Mouse (Mus musculus): ENCODE results near the gene Txlng. TPM values are rescaled to one million over a fixed set of nuclear protein-coding genes. Genes with fewer than 3 reads are reported as not detected.

Txlng gene
- total RNA-seq, 1 experiment from 2014 or later = 54.9 TPM

DNA sequence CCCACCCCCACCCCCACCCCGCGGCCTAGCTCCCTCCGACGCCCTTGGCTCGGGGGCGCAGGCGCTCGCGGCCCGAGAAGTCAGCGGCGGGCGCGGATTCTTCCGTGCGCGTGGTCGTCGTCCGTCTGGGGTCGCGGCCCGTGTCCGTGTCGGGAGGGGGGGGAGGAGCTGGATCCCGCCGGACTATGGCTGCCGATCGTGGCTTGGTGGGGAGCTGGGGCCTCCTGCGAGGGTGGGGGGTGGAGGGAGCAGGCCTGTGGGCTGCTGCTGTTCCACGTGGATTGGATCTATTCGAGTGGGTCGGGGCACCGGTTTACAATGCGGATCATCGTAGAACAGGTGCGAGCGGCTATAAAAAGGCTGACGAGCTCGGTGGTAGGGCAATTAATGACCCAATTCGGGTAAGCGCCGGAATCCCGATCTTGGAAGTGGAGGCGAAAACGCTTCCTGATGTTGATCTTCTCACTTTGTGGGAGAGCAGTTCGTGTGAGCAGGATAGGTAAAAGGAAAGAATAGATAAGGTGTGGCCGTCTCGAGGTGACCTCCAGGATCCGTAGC is 68.2 kb downstream of the Txlng start:
- no peak for ATAC-seq (replicated peaks; ENCODE audit: low read depth, poor library complexity, severe bottlenecking)

DNA sequence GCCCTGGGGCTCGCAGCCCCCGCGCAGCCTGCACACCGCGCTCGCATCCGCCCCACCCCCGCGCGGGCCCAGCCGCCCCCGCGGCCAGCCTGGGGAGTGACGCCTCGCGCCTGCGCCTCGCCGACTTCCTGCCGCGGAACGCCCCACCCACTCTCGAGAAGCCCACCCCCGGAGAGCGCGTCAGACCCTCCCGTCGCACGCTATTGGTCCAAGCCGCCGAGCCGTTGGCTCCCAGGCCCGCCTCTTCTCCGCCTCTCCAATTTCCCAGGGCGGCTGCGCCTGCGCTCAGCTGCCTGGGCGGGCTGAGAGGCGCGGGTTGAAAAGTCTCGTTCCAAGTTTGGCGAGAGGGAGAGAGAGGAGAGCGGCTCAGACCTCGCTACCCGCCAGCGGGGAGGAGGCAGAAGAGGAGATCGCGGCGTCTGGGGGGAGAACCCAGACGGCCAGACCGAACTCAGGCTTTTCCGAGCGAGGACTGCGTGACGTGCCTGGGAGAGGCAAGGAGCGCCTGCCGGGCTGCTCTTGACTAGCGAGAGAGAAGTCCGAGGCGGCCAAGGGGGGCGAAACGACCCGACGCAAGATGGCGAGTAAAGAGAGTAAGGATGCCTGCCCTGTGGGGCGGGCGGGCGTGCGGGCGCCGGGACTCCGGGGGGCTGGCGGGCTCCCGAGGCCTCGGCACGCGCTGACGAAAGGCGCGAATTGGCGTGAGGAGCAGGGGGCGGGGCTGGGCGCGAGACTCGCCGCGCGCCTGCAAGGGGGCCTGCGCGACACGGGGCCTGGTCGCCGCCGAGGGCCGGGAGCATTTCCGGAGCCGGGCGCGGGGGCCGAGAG is 68.9 kb downstream of the Txlng start, which contains the start of gene Rbbp7:
Gene Rbbp7 (plus strand): TSS at position 288 of the 828 bp plus-strand sequence.
- ATAC-seq (replicated peaks; ENCODE audit: low read depth, poor library complexity, severe bottlenecking) = peak; percentile 88

DNA sequence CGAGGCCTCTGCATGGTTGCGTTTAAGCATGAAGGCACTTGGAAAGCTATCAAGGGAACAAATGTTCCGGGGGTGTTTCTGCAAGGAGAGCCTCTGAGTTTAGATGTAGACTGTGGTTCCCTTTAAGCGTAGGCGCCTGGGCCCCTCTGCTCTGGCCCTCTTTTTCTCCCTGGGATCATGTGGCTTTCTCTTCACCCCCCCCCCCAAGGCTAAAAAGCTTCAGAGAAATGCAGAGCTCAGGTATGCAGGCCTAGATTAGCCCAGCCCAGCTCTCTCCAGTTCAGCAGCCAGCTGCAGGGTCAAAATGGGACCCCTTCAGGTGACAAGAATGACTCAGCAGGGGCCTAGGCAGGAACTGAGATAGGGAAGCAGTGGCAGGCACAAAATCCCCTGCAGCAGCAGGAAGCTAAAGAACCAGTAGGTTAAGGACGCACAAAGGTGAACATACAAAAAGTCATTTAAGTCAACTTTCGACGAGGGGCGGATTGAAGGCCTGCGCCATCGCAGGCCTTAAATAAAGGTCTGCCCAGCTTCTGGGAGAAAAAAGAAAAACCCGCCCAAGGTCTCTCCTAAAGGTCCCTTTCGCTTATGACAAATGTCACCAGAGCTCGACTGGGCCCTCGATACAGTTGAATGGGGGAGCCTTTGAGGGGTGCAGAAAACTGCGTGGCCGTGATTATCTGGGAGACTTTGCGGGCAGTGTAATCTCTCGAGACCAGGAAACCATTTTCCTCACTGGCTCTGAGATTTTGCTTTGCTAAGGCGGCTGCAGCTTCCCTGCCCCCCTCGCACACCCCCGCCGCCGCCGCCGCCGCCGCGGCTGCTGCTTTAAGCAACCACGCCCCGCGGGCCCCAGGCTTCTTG is 69.8 kb downstream of the Txlng start:
- peak; percentile 27; the same call in 1 of the 2 replicates for ATAC-seq (replicated peaks; ENCODE audit: low read depth, poor library complexity, severe bottlenecking)

DNA sequence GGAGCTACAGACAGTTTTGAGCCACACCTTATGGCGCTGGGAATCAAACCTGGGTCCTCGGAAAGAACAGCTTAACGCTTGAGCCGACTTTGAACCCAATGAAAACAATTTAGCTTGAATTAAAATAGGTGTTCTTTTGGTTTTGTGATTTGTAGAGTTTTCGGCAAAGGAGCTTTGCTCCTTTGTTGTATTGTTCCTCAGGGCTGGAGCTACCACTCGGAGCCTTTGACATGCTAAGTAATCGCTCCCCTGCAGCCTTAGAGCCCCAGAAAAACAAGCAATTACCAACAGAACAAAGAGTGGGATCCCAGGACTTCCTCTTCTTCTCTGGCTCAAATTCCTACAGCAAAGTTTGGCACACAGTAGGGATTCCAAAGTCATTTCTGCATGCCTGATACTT is 73.2 kb downstream of the Txlng start:
- ATAC-seq (replicated peaks; ENCODE audit: low read depth, poor library complexity, severe bottlenecking) = no peak

DNA sequence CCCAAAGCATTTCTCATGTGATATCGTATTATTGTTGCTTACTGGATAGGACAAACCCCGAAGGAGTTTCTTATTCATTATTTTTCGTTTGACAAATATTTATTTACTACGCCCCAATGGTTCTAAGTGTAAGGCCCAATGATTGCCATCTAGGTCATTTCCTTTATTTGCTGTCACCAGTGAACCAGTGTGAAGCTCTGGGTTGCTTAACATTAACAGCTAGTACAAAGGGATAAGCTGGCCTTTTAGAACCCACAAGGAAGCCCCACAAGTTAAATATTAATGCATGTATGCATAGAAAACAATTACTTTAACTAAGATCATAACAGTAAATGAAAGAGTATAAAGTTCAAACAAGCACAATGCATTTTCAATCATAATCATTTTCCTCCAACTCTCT is 74.9 kb downstream of the Txlng start:
- ATAC-seq (replicated peaks; ENCODE audit: low read depth, poor library complexity, severe bottlenecking) = no peak

DNA sequence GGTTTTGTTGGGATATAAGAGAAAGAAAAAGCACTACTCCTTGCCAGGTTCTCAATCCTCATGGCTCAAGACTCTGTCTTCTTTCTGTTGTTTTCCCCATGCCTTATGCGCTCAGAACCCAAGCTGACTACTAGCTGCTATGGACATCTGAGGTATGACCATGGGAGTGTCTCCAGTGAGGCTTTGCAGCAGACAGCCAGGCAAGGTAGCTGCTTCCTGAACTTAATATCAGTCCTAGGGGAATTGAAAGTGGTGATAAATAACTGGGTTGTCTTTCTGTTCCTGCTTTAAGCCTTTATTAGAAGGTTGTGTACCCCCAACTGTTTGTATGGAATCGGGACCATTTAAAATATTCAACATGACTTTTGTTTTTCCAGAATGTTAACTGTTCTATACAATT is 76.8 kb downstream of the Txlng start:
- 0 out of 2 replicates have a peak, but pooled peaks have one; percentile 29 for ATAC-seq (replicated peaks; ENCODE audit: low read depth, poor library complexity, severe bottlenecking)

DNA sequence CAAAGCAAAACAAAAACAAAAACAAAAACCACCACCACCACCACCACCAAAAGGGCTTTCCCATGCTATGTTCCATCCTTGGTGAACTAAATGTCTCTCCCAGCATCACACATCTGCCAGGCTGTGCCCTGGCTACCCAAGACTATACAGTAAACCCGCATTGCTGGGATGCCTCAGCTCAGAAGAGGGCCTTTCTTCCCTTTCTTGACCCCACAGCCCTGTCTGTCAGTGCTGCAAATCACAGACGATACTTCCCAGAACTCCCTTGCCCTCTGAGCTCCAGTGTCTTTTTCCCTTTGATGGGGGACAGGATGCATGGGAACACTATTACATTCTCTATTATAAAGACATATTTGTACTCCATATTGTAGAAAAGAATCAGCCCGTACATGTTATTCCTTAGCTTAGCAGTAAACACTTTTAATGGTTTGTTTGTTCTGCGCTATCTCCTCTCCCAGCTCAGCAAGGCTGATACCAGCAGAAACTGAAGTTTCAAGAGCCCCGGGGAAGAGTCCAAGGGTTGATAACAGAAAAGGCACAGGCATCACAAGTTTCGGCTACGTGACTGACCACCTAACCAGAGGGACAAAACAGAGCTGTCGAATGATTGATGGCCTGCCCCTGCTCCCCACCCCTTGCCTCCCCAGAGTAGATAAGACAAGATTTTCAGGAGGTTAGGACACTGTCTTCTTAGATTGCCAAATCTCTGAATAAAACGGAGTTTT is 80.4 kb downstream of the Txlng start:
- ATAC-seq (replicated peaks; ENCODE audit: low read depth, poor library complexity, severe bottlenecking) = no peak

DNA sequence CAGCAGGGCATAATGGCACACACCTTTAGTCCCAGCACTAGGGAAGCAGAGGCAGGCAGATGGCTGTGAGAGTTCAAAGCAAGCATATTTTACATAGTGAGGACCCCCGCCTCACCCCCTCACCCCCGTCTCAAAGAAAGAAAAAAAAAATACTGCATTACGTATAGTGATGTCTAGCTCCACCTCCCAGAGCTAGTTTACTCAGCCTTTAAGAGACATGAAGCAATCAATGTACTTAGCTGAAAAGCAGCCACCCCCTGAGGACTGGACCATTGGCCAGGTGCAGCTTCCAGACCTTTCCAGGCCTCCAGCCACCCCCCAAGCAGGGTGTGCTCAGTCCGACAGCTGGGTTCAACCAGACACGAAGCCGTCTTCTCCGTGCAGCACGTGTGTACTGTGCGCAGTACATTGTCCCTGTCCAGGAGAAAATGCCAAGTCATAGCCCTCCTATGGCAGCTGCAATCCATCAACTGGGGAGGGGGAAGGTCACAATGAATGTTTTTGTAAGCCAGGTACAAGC is 93.1 kb downstream of the Txlng start:
- ATAC-seq (replicated peaks; ENCODE audit: low read depth, poor library complexity, severe bottlenecking) = peak; percentile 57

DNA sequence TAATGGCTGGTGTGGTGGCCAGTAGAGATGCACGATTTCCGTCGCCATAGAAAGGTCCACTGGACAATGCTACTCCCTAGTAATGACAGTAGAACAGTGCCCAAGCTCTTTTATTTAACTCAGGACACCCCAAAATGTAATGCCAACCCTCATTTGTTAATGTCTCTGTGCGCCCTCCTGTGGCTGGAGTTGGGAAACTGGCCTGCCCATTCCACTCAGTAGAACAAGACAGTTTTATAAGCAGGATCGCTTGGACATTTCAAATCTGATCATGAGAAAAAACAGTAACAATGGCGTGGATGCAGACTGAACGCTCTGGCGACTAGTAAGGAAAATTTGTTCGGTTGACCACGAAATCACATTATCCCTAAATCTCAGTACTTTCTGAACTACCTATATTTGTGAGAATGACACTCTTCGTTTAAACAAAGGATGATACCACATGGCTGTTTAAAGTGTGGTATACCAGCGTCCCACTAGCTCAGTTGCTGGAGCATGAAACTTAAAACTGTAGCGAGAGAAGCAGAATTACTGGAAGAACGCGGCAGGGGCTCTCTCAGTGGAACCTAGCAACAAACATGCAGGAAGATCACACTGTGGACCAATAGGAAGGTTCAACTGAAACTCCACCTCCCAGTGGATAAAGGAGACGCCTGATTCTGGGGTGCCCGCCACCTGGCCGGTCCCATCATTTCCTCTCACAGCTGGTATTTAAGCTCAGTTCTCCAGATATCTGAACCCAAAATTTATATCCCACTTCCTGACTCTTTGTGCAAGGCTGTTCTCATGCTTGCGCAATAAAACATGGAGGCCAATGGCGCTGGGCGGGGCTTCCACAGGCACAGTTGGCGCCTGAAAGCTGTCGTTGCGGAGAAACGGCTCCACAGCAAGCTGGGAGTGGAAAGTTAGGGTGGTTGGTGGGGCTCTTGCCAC is 94.0 kb downstream of the Txlng start:
- ATAC-seq (replicated peaks; ENCODE audit: low read depth, poor library complexity, severe bottlenecking) = peak; percentile 89

DNA sequence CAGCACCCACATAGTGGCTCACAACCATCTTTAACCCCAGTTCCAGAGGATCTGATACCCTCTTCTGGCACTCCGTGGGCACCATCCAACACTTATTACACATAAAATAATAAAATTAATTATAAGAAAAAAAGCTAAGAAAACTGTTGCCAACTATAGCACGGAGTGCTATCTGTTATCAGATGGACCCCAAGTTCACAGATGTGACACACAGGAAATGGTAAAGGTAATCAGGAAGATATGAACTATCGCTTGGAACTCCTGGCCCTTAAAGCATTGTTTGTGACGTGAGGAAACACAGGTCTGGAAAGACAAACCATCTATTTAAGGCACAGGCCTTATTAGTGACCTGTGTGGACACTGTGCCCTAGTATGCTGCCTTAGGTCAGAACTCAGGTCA is 99.2 kb downstream of the Txlng start:
- no peak for ATAC-seq (replicated peaks; ENCODE audit: low read depth, poor library complexity, severe bottlenecking)

Other genes starting within 250 kb of the Txlng start
- gene Reps2, start 185.8 kb downstream of the Txlng start, total RNA-seq (2017) = 4.3 and 5.3 TPM in 2 replicates
- 294 and 302 TPM in 2 replicates for gene Rbbp7, start 69.1 kb downstream of the Txlng start, total RNA-seq (2017)
- 39.1 and 46.0 TPM in 2 replicates for gene Syap1, start 59.0 kb upstream of the Txlng start, total RNA-seq (2017)
- 57.1 and 163 TPM in 2 replicates for gene Ctps2, start 71.8 kb upstream of the Txlng start, total RNA-seq (2017)
- gene S100g, start 135.1 kb upstream of the Txlng start, total RNA-seq (2017) = not detected in 2 replicates